Mouse (Mus musculus): Measurements from ENCODE around the gene Cfap36. TPM values are rescaled to one million over a fixed set of nuclear protein-coding genes. Genes with fewer than 3 reads are reported as not detected.

Gene Cfap36
- total and polyA plus RNA-seq, 3 experiments: 2.8 to 15.8 (median 15.6) TPM

- DNase-seq: no peak
- peaks cover 2% of the 10 kb centered on the region; the same call in 1 of the 2 replicates for H3K36me3 ChIP-seq (ENCODE audit: control insufficient read depth, insufficient read depth, low read length)
- H3K27ac ChIP-seq: no peak overlapping the region
- H3K79me2 ChIP-seq (replicated peaks; ENCODE audit: control insufficient read depth, insufficient read depth, low read length): no peaks in the 10 kb centered on the region; the same call in 1 of the 2 replicates
- H3K9ac ChIP-seq (ENCODE audit: low read depth, low read length): no peak overlapping the region
- intact Hi-C loops (cut with DNase I): no loop called here
- no peaks in the 10 kb centered on the region for H3K4me1 ChIP-seq (ENCODE audit: control insufficient read depth, insufficient read depth, low read length)
- no peak for TF ChIP-seq CTCF (IDR thresholded peaks at IDR 0.05)
- no peak for TF ChIP-seq POLR2A (IDR thresholded peaks at IDR 0.05; ENCODE audit: insufficient read depth, low read depth, low read length)
- no peak for TF ChIP-seq EP300 (IDR thresholded peaks at IDR 0.05; ENCODE audit: insufficient read depth, low read depth, low read length)
- H3K27me3 ChIP-seq (ENCODE audit: control insufficient read depth, insufficient read depth, low read length): no peaks in the 10 kb centered on the region
- no peak overlapping the region for H3K4me3 ChIP-seq
These were observed 9.2 kb downstream of the Cfap36 start for GRCm38 (mm10) chr11:29238047-29238446.

DNA sequence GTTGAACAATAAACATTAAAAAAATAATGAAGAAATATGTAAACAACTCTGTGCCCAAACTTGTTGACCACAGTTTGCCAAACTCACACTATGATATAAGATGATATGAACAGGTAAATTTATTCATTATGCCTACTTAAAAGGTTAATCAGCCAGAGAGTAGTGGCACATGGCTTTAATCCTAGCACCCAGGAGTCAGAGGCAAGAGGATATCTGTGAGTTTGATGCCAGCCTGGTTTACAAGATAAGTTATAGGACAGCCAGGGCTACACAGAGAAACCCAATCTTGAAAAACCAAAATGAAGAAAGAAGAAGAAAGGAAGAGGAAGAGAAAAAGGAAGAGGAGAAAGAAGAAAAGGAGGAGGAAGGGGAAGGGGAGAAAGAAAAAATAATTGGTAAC lies 9.8 kb downstream of the Cfap36 start:
- H3K4me1 ChIP-seq (ENCODE audit: control insufficient read depth, insufficient read depth, low read length): no peaks in the 10 kb centered on the region
- DNase-seq: no peak
- no peak for TF ChIP-seq POLR2A (IDR thresholded peaks at IDR 0.05; ENCODE audit: insufficient read depth, low read depth, low read length)
- TF ChIP-seq EP300 (IDR thresholded peaks at IDR 0.05; ENCODE audit: insufficient read depth, low read depth, low read length): no peak
- TF ChIP-seq CTCF (IDR thresholded peaks at IDR 0.05): no peak

DNA sequence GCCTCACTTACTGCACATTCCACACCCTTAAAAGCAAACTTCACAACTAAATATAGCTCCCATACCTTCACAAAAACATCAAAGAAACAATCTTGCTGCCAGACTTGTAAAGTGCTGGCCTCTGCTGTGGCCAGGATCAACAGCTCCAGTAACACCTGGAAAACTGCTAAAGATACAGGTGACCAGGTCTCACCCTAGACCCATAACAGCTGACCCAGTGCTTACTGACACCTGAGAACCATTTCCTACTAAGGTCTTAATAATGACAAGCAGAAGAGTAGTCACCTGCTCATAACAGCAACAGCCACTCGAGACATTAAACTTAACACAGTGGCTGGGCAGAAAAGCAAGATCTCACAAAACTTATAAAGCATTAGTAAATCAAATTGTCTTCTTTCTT lies 13.6 kb downstream of the Cfap36 start:
- no peaks in the 10 kb centered on the region for H3K4me1 ChIP-seq (ENCODE audit: control insufficient read depth, insufficient read depth, low read length)
- peaks cover 4% of the 10 kb centered on the region; the same call in 1 of the 2 replicates for H3K36me3 ChIP-seq (ENCODE audit: control insufficient read depth, insufficient read depth, low read length)
- no peak overlapping the region for H3K27ac ChIP-seq
- H3K27me3 ChIP-seq (ENCODE audit: control insufficient read depth, insufficient read depth, low read length): no peaks in the 10 kb centered on the region
- H3K79me2 ChIP-seq (replicated peaks; ENCODE audit: control insufficient read depth, insufficient read depth, low read length): no peaks in the 10 kb centered on the region; the same call in 1 of the 2 replicates
- intact Hi-C loops (cut with DNase I): no loop called here
- no peak overlapping the region for H3K4me3 ChIP-seq
- TF ChIP-seq EP300 (IDR thresholded peaks at IDR 0.05; ENCODE audit: insufficient read depth, low read depth, low read length) (no peak), POLR2A (IDR thresholded peaks at IDR 0.05; ENCODE audit: insufficient read depth, low read depth, low read length) (no peak), CTCF (IDR thresholded peaks at IDR 0.05) (no peak)
- no peak for DNase-seq
- no peak overlapping the region for H3K9ac ChIP-seq (ENCODE audit: low read depth, low read length)
- 87% methylated on average over 1 of the region's 1 CpGs for WGBS

More for the DNA sequence above, 9.8 kb downstream of the Cfap36 start:
- Histone ChIP-seq H3K4me3 (no peak overlapping the region), H3K9ac (ENCODE audit: low read depth, low read length) (no peak overlapping the region), H3K27ac (no peak overlapping the region), H3K36me3 (ENCODE audit: control insufficient read depth, insufficient read depth, low read length) (peaks cover 2% of the 10 kb centered on the region; the same call in 1 of the 2 replicates), H3K79me2 (replicated peaks; ENCODE audit: control insufficient read depth, insufficient read depth, low read length) (no peaks in the 10 kb centered on the region; the same call in 1 of the 2 replicates), H3K27me3 (ENCODE audit: control insufficient read depth, insufficient read depth, low read length) (no peaks in the 10 kb centered on the region)
- intact Hi-C loops (cut with DNase I): no loop called here

DNA sequence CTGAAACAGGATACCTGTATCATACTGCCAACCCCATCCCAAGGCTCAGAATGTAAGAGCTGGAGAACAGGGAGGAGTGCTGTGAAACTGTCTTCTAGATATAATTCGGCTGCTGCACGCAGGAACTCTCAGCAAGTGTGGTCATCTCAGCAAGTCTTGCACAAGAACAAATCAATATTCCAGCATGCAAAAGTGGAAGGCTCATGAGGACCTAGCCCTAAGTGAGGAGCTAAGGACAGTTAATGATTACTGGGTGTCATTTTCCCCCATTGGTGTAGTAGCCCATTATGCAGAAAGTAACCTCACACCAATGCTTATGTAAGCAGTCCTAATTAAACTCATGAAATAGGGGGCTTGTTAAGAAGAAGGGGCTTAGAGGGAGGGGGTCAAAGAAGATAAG lies 18.3 kb downstream of the Cfap36 start:
- Histone ChIP-seq H3K9ac (ENCODE audit: low read depth, low read length) (no peak overlapping the region), H3K4me3 (no peak overlapping the region), H3K27me3 (ENCODE audit: control insufficient read depth, insufficient read depth, low read length) (no peaks in the 10 kb centered on the region), H3K27ac (no peak overlapping the region), H3K79me2 (replicated peaks; ENCODE audit: control insufficient read depth, insufficient read depth, low read length) (no peaks in the 10 kb centered on the region; the same call in 1 of the 2 replicates), H3K4me1 (ENCODE audit: control insufficient read depth, insufficient read depth, low read length) (no peaks in the 10 kb centered on the region), H3K36me3 (ENCODE audit: control insufficient read depth, insufficient read depth, low read length) (peaks cover 7% of the 10 kb centered on the region)
- WGBS: 88% methylated on average over 2 of the region's 2 CpGs
- no peak for DNase-seq
- intact Hi-C loops (cut with DNase I): no loop called here
- TF ChIP-seq EP300 (IDR thresholded peaks at IDR 0.05; ENCODE audit: insufficient read depth, low read depth, low read length): no peak
- no peak for TF ChIP-seq CTCF (IDR thresholded peaks at IDR 0.05)
- TF ChIP-seq POLR2A (IDR thresholded peaks at IDR 0.05; ENCODE audit: insufficient read depth, low read depth, low read length): no peak

GRCm38 (mm10) chr11:29224754-29225153 lies 22.5 kb downstream of the Cfap36 start:
- WGBS: 86% methylated on average over 2 of the region's 2 CpGs
- Histone ChIP-seq H3K36me3 (ENCODE audit: control insufficient read depth, insufficient read depth, low read length) (peaks cover 12% of the 10 kb centered on the region), H3K79me2 (replicated peaks; ENCODE audit: control insufficient read depth, insufficient read depth, low read length) (no peaks in the 10 kb centered on the region), H3K27me3 (ENCODE audit: control insufficient read depth, insufficient read depth, low read length) (no peaks in the 10 kb centered on the region), H3K27ac (no peak overlapping the region), H3K9ac (ENCODE audit: low read depth, low read length) (no peak overlapping the region), H3K4me3 (no peak overlapping the region), H3K4me1 (ENCODE audit: control insufficient read depth, insufficient read depth, low read length) (no peaks in the 10 kb centered on the region)
- DNase-seq: no peak
- intact Hi-C loops (cut with DNase I): no loop called here
- no peak for TF ChIP-seq POLR2A (IDR thresholded peaks at IDR 0.05; ENCODE audit: insufficient read depth, low read depth, low read length)
- TF ChIP-seq CTCF (IDR thresholded peaks at IDR 0.05): no peak
- TF ChIP-seq EP300 (IDR thresholded peaks at IDR 0.05; ENCODE audit: insufficient read depth, low read depth, low read length): no peak

GRCm38 (mm10) chr11:29222310-29222709 lies 24.9 kb downstream of the Cfap36 start:
- intact Hi-C loops (cut with DNase I): no loop called here

More at GRCm38 (mm10) chr11:29222310-29222709, 24.9 kb downstream of the Cfap36 start:
- Histone ChIP-seq H3K4me1 (ENCODE audit: control insufficient read depth, insufficient read depth, low read length) (no peaks in the 10 kb centered on the region), H3K79me2 (replicated peaks; ENCODE audit: control insufficient read depth, insufficient read depth, low read length) (no peaks in the 10 kb centered on the region), H3K4me3 (no peak overlapping the region), H3K36me3 (ENCODE audit: control insufficient read depth, insufficient read depth, low read length) (peaks cover 20% of the 10 kb centered on the region), H3K27ac (no peak overlapping the region), H3K27me3 (ENCODE audit: control insufficient read depth, insufficient read depth, low read length) (no peaks in the 10 kb centered on the region), H3K9ac (ENCODE audit: low read depth, low read length) (no peak overlapping the region)
- no peak for DNase-seq
- WGBS: 31% methylated on average over 5 of the region's 5 CpGs
- TF ChIP-seq CTCF (IDR thresholded peaks at IDR 0.05) (no peak), EP300 (IDR thresholded peaks at IDR 0.05; ENCODE audit: insufficient read depth, low read depth, low read length) (no peak)

Data from heart, adult 2 months (tissue).